Mouse (Mus musculus): ENCODE data around the gene Ndufa4l2. TPM values are rescaled to one million over a fixed set of nuclear protein-coding genes. Genes with fewer than 3 reads are reported as not detected.

Gene Ndufa4l2
- polyA plus RNA-seq, 1 experiment = 21.2 TPM

Other genes starting within 250 kb of the Ndufa4l2 start
- 173 and 201 TPM in 2 replicates for gene Dctn2, start 248.6 kb upstream of the Ndufa4l2 start, polyA plus RNA-seq (2012; rRNA removed)
- 19.8 and 42.1 TPM in 2 replicates for gene Mbd6, start 225.9 kb upstream of the Ndufa4l2 start, polyA plus RNA-seq (2012; rRNA removed)
- gene Mars, start 203.2 kb upstream of the Ndufa4l2 start, polyA plus RNA-seq (2012; rRNA removed) = 44.7 and 47.7 TPM in 2 replicates
- 6.7 and 8.4 TPM in 2 replicates for gene Arhgap9, start 193.0 kb upstream of the Ndufa4l2 start, polyA plus RNA-seq (2012; rRNA removed)
- gene Gli1, start 173.0 kb upstream of the Ndufa4l2 start, polyA plus RNA-seq (2012; rRNA removed) = 29.0 and 34.1 TPM in 2 replicates
- gene Inhbe, start 160.6 kb upstream of the Ndufa4l2 start, polyA plus RNA-seq (2012; rRNA removed) = not detected in 2 replicates
- not detected in 2 replicates for gene Inhbc, start 144.5 kb upstream of the Ndufa4l2 start, polyA plus RNA-seq (2012; rRNA removed)
- 19.3 and 41.9 TPM in 2 replicates for gene R3hdm2, start 134.6 kb upstream of the Ndufa4l2 start, polyA plus RNA-seq (2012; rRNA removed)
- 2.3 and 4.3 TPM in 2 replicates for gene Stac3, start 13.3 kb upstream of the Ndufa4l2 start, polyA plus RNA-seq (2012; rRNA removed)
- gene Shmt2, start 7.5 kb downstream of the Ndufa4l2 start, polyA plus RNA-seq (2012; rRNA removed) = 58.7 and 63.9 TPM in 2 replicates
- 0.04 and 0.07 TPM in 2 replicates for gene Nxph4, start 19.6 kb downstream of the Ndufa4l2 start, polyA plus RNA-seq (2012; rRNA removed)
- 242 and 366 TPM in 2 replicates for gene Lrp1, start 106.2 kb downstream of the Ndufa4l2 start, polyA plus RNA-seq (2012; rRNA removed)
- gene Stat6, start 128.0 kb downstream of the Ndufa4l2 start, polyA plus RNA-seq (2012; rRNA removed) = 78.1 and 88.7 TPM in 2 replicates
- gene Nemp1, start 151.9 kb downstream of the Ndufa4l2 start, polyA plus RNA-seq (2012; rRNA removed) = 8.3 and 9.1 TPM in 2 replicates
- gene Nab2, start 153.6 kb downstream of the Ndufa4l2 start, polyA plus RNA-seq (2012; rRNA removed) = 27.5 and 29.1 TPM in 2 replicates
- 0.22 and 0.39 TPM in 2 replicates for gene Myo1a, start 190.2 kb downstream of the Ndufa4l2 start, polyA plus RNA-seq (2012; rRNA removed)
- not detected in 2 replicates for gene Tac2, start 209.5 kb downstream of the Ndufa4l2 start, polyA plus RNA-seq (2012; rRNA removed)
- 6.1 and 7.6 TPM in 2 replicates for gene Zbtb39, start 224.6 kb downstream of the Ndufa4l2 start, polyA plus RNA-seq (2012; rRNA removed)
- gene Gpr182, start 236.8 kb downstream of the Ndufa4l2 start, polyA plus RNA-seq (2012; rRNA removed) = 1.2 and 1.8 TPM in 2 replicates
- 0.03 and 0.09 TPM in 2 replicates for gene Rdh1, start 244.8 kb downstream of the Ndufa4l2 start, polyA plus RNA-seq (2012; rRNA removed)
- 0.11 TPM in 1 of 2 replicates, not detected in the other for gene Rdh16f1, start 244.8 kb downstream of the Ndufa4l2 start, polyA plus RNA-seq (2012; rRNA removed)

Measured in urinary bladder, adult 2 months (tissue).